Mouse (Mus musculus) midbrain, embryonic 14.5 days (tissue): Measurements from ENCODE around the gene Krt33a. TPM values are rescaled to one million over a fixed set of nuclear protein-coding genes. Genes with fewer than 3 reads are reported as not detected.

ENCODE experiments used
- ATAC-seq: fragments of 200-750 bp; cut with Nextera tagmentation; 2 replicates; pipeline ENCODE4 v1.8.0; 2017; ENCODE audit warnings: moderate number of reproducible peaks, moderate library complexity; ENCODE audit not compliant: low FRiP score, low TSS enrichment
- DNase-seq: peaks from one replicate; pipeline ENCODE4 v3.0.0-alpha.2; 2015
- H3K27ac ChIP-seq: fragments of 300-500 bp; sonication (generic); replicated peaks from 2 replicates; pipeline ENCODE4 v1.5.1; 2014; ENCODE audit warnings: mild to moderate bottlenecking, low read depth, low read length, moderate library complexity
- H3K27me3 ChIP-seq: fragments of 300-500 bp; sonication (generic); 2 replicates; pipeline ENCODE4 v1.6.1; 2014; ENCODE audit warnings: low read length, control low read depth, mixed read lengths; ENCODE audit not compliant: control insufficient read depth, insufficient read depth
- H3K36me3 ChIP-seq: fragments of 300-500 bp; sonication (generic); 2 replicates; pipeline ENCODE4 v1.6.1; 2014; ENCODE audit warnings: low read length, control low read depth; ENCODE audit not compliant: control insufficient read depth, insufficient read depth
- H3K4me1 ChIP-seq: fragments of 300-500 bp; sonication (generic); 2 replicates; pipeline ENCODE4 v1.6.1; 2014; ENCODE audit warnings: mild to moderate bottlenecking, antibody characterized with exemption, low read length, control low read depth; ENCODE audit not compliant: control insufficient read depth, insufficient read depth
- H3K4me2 ChIP-seq: fragments of 300-500 bp; sonication (generic); 2 replicates; pipeline ENCODE4 v1.6.1; 2014; ENCODE audit warnings: mild to moderate bottlenecking, low read length, moderate library complexity
- H3K4me3 ChIP-seq: fragments of 300-500 bp; sonication (generic); replicated peaks from 2 replicates; pipeline ENCODE4 v1.5.1; 2014; ENCODE audit warnings: low read depth, low read length
- H3K9ac ChIP-seq: fragments of 300-500 bp; sonication (generic); replicated peaks from 2 replicates; pipeline ENCODE4 v1.6.1; 2014; ENCODE audit warnings: mild to moderate bottlenecking, low read length, moderate library complexity
- H3K9me3 ChIP-seq: fragments of 300-500 bp; sonication (generic); 2 replicates; pipeline ENCODE4 v1.6.1; 2016; ENCODE audit warnings: low read length, control low read depth, mixed read lengths; ENCODE audit not compliant: control insufficient read depth
- WGBS: fragments of 180-500 bp; shearing (Covaris S2); extraction: QIAGEN DNeasy Blood & Tissue Kit; methylation state at CpG from one replicate; pipeline ENCODE4 v1.1.7; 2014; 5-methylcytosine and 5-hydroxymethylcytosine counted together
- polyA plus RNA-seq: library from polyadenylated mRNA; unstranded; fragments of >200 nt; fragmentation: Nextera tagmentation; extraction: Ambion mirVana; gene quantifications from 2 replicates; pipeline ENCODE4 v1.2.1, GENCODE M21; 2014

Gene Krt33a
- polyA plus RNA-seq = not detected in 2 replicates

GRCm38 (mm10) chr11:100016112-100016511 is at the start of gene Krt33a:
Gene Krt33a (minus strand): TSS chr11:100016212.
- no peaks in the 10 kb centered on the region for H3K27me3 ChIP-seq
- ATAC-seq (no peak), DNase-seq (no peak)
- no peak within 1 kb of the TSS for H3K27ac ChIP-seq
- no peak within 1 kb of the TSS for H3K4me2 ChIP-seq
- H3K9me3 ChIP-seq = no peaks in the 10 kb centered on the region
- H3K4me3 ChIP-seq = no peak within 1 kb of the TSS
- H3K9ac ChIP-seq = no peak within 1 kb of the TSS
- WGBS = 88% methylated on average over 4 of the region's 4 CpGs
- no peaks in the 10 kb centered on the region for H3K4me1 ChIP-seq
- H3K36me3 ChIP-seq = no peaks in the 10 kb centered on the region

- Histone ChIP-seq H3K27ac (no peak overlapping the region), H3K4me2 (no peak overlapping the region), H3K9ac (no peak overlapping the region), H3K27me3 (no peaks in the 10 kb centered on the region), H3K36me3 (no peaks in the 10 kb centered on the region), H3K4me3 (no peak overlapping the region), H3K4me1 (no peaks in the 10 kb centered on the region), H3K9me3 (no peaks in the 10 kb centered on the region)
- 75% methylated on average over 8 of the region's 8 CpGs for WGBS
- ATAC-seq (no peak), DNase-seq (peak; percentile 10)
Measured at GRCm38 (mm10) chr11:100058875-100059274, 42.9 kb upstream of the Krt33a start.

- Histone ChIP-seq H3K9ac (no peak overlapping the region), H3K36me3 (no peaks in the 10 kb centered on the region), H3K4me1 (no peaks in the 10 kb centered on the region), H3K9me3 (no peaks in the 10 kb centered on the region), H3K4me3 (no peak overlapping the region), H3K4me2 (no peak overlapping the region), H3K27ac (no peak overlapping the region), H3K27me3 (no peaks in the 10 kb centered on the region)
- no peak for DNase-seq
- WGBS = 83% methylated on average over 9 of the region's 9 CpGs
- no peak for ATAC-seq
Measured at GRCm38 (mm10) chr11:100055686-100056655, 40.0 kb upstream of the Krt33a start.

- WGBS = 82% methylated on average over 3 of the region's 3 CpGs
- Histone ChIP-seq H3K27me3 (no peaks in the 10 kb centered on the region), H3K4me1 (no peaks in the 10 kb centered on the region), H3K4me2 (no peak within 1 kb of the TSS), H3K4me3 (no peak within 1 kb of the TSS), H3K9me3 (no peaks in the 10 kb centered on the region), H3K36me3 (no peaks in the 10 kb centered on the region), H3K9ac (no peak within 1 kb of the TSS), H3K27ac (no peak within 1 kb of the TSS)
- DNase-seq (no peak), ATAC-seq (no peak)
Measured at GRCm38 (mm10) chr11:100050451-100050850, 34.4 kb upstream of the Krt33a start, which contains the start of gene Krt31. Gene Krt31 (minus strand): TSS chr11:100050551.

GRCm38 (mm10) chr11:100047193-100047592 is 31.2 kb upstream of the Krt33a start:
- no peak overlapping the region for H3K9ac ChIP-seq
- ATAC-seq (no peak), DNase-seq (no peak)
- H3K4me1 ChIP-seq = no peaks in the 10 kb centered on the region
- no peaks in the 10 kb centered on the region for H3K36me3 ChIP-seq
- H3K27me3 ChIP-seq = no peaks in the 10 kb centered on the region
- 92% methylated on average over 2 of the region's 2 CpGs for WGBS
- H3K9me3 ChIP-seq = no peaks in the 10 kb centered on the region
- H3K4me2 ChIP-seq = no peak overlapping the region
- H3K27ac ChIP-seq = no peak overlapping the region
- no peak overlapping the region for H3K4me3 ChIP-seq

- Histone ChIP-seq H3K9me3 (no peaks in the 10 kb centered on the region), H3K9ac (no peak overlapping the region), H3K4me3 (no peak overlapping the region), H3K36me3 (no peaks in the 10 kb centered on the region), H3K4me2 (no peak overlapping the region), H3K4me1 (no peaks in the 10 kb centered on the region), H3K27ac (no peak overlapping the region), H3K27me3 (no peaks in the 10 kb centered on the region)
- DNase-seq (no peak), ATAC-seq (no peak)
- WGBS = 91% methylated on average over 6 of the region's 6 CpGs
Measured at GRCm38 (mm10) chr11:100046303-100046866, 30.4 kb upstream of the Krt33a start.

- 89% methylated on average over 6 of the region's 6 CpGs for WGBS
Measured at GRCm38 (mm10) chr11:100041454-100041853, 25.4 kb upstream of the Krt33a start, which contains the start of gene Krt34. Gene Krt34 (minus strand): TSS chr11:100041554.

GRCm38 (mm10) chr11:100029768-100030167 is 13.8 kb upstream of the Krt33a start, which contains the start of gene Krt33b:
Gene Krt33b (minus strand): TSS chr11:100029868.
- 89% methylated on average over 6 of the region's 6 CpGs for WGBS
- H3K36me3 ChIP-seq = no peaks in the 10 kb centered on the region
- no peaks in the 10 kb centered on the region for H3K4me1 ChIP-seq
- no peaks in the 10 kb centered on the region for H3K27me3 ChIP-seq
- no peaks in the 10 kb centered on the region for H3K9me3 ChIP-seq
- ATAC-seq (no peak), DNase-seq (no peak)
- no peak within 1 kb of the TSS for H3K27ac ChIP-seq
- no peak within 1 kb of the TSS for H3K4me3 ChIP-seq
- no peak within 1 kb of the TSS for H3K9ac ChIP-seq
- H3K4me2 ChIP-seq = no peak within 1 kb of the TSS

More at GRCm38 (mm10) chr11:100041454-100041853, 25.4 kb upstream of the Krt33a start, which contains the start of gene Krt34:
- Histone ChIP-seq H3K27ac (no peak within 1 kb of the TSS), H3K9ac (no peak within 1 kb of the TSS), H3K36me3 (no peaks in the 10 kb centered on the region), H3K4me3 (no peak within 1 kb of the TSS), H3K4me2 (no peak within 1 kb of the TSS), H3K4me1 (no peaks in the 10 kb centered on the region), H3K9me3 (no peaks in the 10 kb centered on the region), H3K27me3 (no peaks in the 10 kb centered on the region)
- DNase-seq = no peak
- no peak for ATAC-seq
